Mouse (Mus musculus): ENCODE measurements around the gene Fez2. TPM values are rescaled to one million over a fixed set of nuclear protein-coding genes. Genes with fewer than 3 reads are reported as not detected.

Fez2 gene
- polyA plus RNA-seq, 1 experiment from 2014 or later = 18.7 TPM

GRCm38 (mm10) chr17:78321216-78321835 lies 96.6 kb downstream of the Fez2 start:
- Histone ChIP-seq H3K4me1 (replicated peaks) (peaks cover 25% of the 10 kb centered on the region), H3K9me3 (replicated peaks) (no peaks in the 10 kb centered on the region), H3K27ac (replicated peaks) (no peak overlapping the region), H3K9ac (no peak overlapping the region), H3K4me2 (no peak overlapping the region), H3K4me3 (replicated peaks) (no peak overlapping the region), H3K36me3 (replicated peaks) (no peaks in the 10 kb centered on the region), H3K27me3 (no peaks in the 10 kb centered on the region)
- 71% methylated on average over 11 of the region's 11 CpGs for WGBS (ENCODE audit: insufficient replicate concordance)
- no peak for ATAC-seq (ENCODE audit: insufficient read depth)

Other genes starting within 250 kb of the Fez2 start
- 0.63 and 0.96 TPM in 2 replicates for gene Crim1, start 217.9 kb downstream of the Fez2 start, polyA plus RNA-seq (2015; fragmentation: Nextera tagmentation; extraction: Ambion mirVana)
- 0.06 and 0.08 TPM in 2 replicates for gene Vit, start 89.9 kb upstream of the Fez2 start, polyA plus RNA-seq (2015; fragmentation: Nextera tagmentation; extraction: Ambion mirVana)

Measured in liver, embryonic 15.5 days (tissue).